Mouse (Mus musculus) kidney, postnatal 25 days (tissue): ENCODE data around the gene Ppp1r15a.
A peak's percentile ranks its signal among the peaks of the same experiment; 100 is the strongest.

Source experiments
- DNase-seq, 2 experiments: peaks; one replicate each; pipeline ENCODE4 v3.0.0; 2021; ENCODE audit warnings: mixed read lengths in 2 of 2

The Ppp1r15a gene

DNA sequence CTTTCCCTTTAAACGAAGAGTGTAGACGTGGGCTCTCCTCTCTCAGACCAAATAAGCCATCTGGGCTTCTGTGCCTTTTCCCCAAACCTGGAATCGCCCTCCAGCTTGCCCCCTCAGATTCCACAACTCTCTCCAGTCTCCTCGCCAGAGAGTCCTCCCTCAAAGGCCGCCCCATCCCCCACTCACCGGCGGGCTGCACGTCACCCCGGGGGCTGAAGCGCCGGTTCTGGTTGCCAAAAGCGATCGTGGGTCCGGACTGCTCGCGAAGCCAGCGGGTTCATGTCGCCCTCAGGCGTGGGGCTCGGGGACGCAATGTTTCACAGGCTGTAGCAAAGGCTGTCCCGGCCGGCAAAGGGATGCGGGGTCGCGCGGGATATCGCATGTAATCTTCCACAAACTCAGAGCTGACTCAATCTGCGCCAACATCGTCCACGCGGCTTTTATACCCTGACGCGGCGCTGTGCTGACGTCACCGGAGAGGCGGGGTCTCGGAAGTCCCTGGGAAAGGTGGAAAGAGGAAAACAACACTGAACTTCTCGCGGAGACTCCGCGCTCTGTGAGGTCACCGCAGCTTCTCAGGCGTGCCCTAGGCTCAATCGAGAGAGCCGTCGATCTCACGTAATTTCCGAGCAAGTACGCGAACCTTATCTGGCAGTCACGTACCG lies at the start of gene Ppp1r15a, which contains the start of gene Plekha4:
Gene Ppp1r15a, minus strand, starts transcription at position 460 of the 665 bp plus-strand sequence.
Gene Plekha4, plus strand, starts transcription at position 522 of the 665 bp plus-strand sequence.
- DNase-seq = peak; percentile 95 to 96

DNA sequence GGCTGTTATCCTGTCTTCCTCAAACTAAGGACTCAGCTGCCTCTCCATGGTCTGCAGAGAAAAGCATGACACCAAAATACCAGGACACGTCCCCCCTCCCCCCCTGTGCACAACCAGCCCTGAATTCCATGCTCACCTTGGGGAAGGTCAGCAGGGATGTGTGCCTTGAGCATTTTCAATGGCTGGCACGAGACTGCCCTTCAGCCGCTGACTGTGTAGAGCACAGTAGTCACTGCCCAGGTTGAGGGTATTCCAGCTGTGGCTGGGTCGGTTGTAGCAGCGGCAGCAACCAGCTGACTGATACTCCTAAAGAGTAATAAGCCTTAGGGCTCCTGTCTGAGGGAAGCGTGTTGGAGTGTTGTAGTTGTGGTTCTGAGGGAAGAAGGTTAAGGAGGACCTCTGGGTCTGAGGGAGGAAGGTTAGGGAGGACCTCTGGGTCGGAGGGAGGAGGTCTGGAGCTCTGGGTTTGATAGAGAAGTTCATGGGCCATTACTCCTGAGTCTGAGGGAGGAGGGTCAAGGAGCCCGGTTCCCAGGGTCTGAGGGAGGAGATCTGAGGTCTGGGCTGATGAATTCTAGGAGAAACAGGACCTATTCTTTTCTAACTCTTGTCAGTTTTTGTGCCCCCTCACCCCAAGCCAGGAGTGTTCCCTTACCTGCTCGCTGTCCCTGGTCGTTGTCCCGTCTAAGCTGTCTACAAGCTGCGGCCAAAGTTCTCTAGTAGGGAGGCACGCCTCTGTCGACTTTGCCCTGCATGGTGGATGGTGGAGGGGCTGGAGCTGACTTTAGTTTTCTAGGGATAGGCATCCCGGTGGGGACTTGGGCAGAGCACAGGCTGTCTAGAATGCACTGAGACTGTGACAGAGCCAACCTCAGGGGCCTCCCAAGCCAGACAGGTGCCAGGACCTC lies 48.7 kb upstream of the Ppp1r15a start:
- DNase-seq = peak; percentile 81 to 90

- DNase-seq = peak; percentile 52 to 69
Observed at GRCm38 (mm10) chr7:45573954-45574353, 47.9 kb upstream of the Ppp1r15a start.

DNA sequence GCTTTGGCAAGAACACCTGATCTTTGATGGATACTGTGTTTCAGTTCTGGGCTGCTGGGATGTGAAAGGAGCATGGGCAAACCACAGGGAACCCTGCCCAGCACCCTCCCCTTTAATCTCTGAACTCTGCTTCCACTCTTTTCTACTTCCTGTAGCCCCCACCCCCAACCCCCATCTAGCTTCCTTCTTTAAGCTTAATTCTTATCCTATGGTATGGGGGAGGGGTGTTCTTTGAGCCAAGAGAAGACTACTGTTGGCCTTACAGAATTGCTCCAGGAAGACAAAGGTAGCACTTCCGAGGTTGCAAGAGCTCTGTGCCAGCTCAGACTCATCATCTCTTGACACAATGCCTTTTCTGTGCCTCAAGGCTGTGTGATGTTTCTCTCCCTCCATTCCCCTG lies 45.9 kb upstream of the Ppp1r15a start:
- DNase-seq = peak in 1 of 2 experiments; percentile 19

GRCm38 (mm10) chr7:45570103-45570741 lies 44.2 kb upstream of the Ppp1r15a start, which contains the start of gene Bcat2:
Bcat2 (plus strand) TSS chr7:45570153.
- peak; percentile 77 to 90 for DNase-seq

- peak in 1 of 2 experiments; percentile 19 for DNase-seq
Observed at GRCm38 (mm10) chr7:45568601-45569473, 42.8 kb upstream of the Ppp1r15a start.

DNA sequence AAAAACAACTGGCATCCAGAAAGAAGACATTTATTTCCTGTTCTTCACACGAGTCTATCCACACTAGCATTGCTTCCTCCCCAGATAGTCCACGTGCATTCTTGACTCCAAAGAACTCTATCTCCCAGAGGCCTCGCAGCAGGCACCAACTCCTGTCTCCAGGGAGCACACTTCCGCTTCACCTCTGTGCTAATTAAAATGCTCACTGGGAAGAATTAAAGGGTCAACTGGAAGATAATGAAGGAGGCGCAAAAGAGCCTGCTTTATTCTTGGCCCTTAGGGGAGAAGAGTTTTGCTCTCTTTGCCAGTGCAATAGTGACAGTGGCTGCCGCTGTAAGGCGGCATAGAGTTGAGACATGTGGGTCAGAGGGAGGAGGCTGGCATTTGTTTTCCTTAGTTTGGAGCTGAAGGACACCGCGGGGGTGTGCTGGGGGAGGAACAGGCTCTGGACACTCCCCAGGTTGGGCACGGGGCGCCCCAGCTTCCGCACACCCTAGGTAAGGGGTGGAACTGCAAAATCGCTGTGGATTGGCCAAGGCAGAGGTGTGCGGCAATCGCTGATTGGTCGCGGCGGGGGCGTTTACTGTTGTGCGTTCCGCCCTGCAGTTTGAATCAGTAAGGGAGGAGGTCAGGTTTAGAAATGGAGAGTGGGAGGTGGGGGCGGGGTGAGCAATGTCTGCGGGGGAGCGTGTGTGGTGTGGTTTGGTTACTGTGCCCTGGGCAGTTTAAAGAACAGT lies 41.9 kb upstream of the Ppp1r15a start:
- DNase-seq = peak; percentile 98 to 99

- DNase-seq = peak in 1 of 2 experiments; percentile 48
Observed at GRCm38 (mm10) chr7:45567112-45567779, 41.2 kb upstream of the Ppp1r15a start.

DNA sequence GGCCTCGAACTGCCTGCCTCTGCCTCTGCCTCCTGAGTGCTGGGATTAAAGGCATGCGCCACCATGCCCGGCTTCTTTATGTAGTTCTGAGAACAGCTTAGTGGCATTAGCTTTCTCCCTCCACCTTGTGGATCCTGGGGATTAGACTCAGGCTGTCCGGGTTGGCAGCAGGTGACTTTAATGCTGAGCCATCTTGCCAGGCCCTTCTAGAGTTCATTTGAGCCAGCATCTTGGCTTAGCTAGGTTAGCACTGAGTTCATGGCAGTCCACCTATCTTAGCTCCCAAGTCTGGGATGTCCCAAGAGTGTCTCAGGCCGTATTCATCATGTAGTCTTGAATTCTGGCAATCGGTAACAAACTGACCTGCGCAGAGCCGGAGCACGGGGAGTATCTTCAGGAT lies 39.4 kb upstream of the Ppp1r15a start:
- DNase-seq = peak in 1 of 2 experiments; percentile 14

DNA sequence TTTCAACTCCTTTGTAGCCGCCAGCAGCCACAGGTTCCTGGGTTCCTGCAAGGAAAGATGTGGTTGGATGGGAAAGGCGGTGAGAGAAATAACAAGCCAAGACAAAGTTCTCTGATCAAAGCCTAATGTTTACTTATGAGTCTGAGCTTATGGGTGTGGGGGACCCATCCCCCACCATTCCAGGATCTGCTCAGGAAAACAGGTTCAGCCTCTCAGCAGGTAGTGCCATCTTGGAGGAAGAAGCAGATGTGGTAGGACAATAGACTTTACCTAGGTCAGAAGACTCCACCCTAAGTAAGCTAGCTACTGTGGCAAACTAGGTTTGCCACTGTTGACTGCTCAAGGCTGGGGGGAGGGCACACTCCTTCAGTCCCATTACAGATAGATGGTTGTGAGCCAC lies 38.7 kb upstream of the Ppp1r15a start:
- DNase-seq = peak in 1 of 2 experiments; percentile 10

DNA sequence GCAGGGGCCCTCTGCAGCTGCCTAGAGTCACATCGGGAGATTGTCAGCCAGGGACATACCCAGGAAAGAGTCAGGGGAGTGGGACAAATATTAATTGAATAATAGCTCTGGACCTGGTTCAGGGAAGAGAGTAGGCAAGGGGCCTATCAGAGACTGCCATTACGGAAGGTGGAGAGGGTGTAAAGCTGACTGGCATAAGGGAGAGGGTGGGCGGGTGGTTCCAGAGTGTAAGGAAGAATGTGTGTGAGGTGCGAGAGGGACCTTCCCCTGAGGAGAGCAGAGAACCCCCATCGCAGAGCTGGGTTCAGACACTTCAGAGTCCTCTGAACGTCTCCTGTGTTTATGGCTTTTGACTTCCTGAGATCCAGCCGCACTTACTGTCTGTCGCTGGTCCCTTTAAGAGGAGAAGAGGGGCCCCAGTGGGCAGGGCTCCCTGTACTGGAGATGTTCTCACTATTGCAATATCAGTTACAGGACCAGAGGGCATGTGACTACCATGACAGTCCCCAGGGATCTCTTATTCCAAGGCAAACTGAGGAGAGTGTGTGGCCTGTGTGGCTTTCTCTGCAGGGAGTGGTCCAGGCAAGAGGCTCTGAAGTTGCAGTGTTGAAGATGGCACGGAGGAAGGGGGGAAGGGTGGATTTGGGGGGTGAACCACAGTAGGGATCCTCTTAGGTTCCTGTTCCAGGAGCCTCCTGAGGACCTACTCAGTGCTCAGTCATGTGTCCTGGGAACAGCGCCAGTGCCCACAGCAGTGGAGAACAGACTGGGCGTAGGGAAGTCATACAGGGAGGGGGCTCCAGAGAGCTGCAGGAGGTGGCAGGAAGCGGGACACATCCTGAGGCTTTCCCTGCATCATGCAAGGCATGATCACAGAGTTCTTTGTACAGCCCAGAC lies 35.8 kb upstream of the Ppp1r15a start:
- peak in 1 of 2 experiments; percentile 35 for DNase-seq

- DNase-seq = peak; percentile 79 to 86
Observed at GRCm38 (mm10) chr7:45560843-45561623, 35.0 kb upstream of the Ppp1r15a start.

- DNase-seq = peak in 1 of 2 experiments; percentile 39
Observed at GRCm38 (mm10) chr7:45560241-45560640, 34.2 kb upstream of the Ppp1r15a start.

DNA sequence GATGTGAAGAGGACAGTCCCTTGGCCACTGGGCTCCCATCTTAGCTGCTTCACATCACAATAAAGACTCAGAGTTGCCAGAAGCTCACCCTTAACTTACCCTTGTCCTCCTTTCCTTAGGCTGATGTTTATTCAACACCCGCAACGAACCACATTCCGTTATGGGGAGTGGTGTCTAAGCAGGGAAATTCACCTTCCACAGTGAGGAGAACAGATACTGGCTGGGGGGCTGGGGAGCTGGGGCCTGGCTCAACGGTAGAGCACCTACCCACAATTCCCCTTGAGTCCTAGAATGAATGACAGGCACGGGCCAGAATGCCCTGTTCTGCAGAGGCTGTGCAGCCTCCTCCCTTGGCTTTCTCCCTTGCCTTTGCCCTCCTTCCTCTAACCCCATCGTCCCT lies 32.8 kb upstream of the Ppp1r15a start:
- peak; percentile 31 to 75 for DNase-seq

DNA sequence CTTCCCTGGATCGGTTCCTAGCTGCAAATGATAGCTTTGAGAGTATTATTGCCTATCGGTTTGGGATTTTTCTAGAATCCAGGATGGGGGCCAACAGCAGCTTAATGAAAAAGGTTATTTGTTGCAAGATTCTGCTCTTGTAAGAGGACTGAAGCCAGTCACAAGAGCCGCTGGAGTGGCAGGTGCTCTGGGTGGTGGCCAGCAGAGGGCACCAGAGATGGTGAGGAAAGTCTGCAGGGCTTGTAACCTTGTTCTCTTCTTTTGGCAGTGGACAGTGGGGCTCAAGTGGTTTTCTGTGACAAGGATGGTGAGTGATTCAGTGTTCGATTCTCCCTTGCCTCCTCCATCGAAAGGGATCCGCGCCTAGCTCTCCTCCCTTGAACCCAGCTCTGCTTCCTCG lies 29.7 kb upstream of the Ppp1r15a start:
- peak; percentile 88 for DNase-seq

DNA sequence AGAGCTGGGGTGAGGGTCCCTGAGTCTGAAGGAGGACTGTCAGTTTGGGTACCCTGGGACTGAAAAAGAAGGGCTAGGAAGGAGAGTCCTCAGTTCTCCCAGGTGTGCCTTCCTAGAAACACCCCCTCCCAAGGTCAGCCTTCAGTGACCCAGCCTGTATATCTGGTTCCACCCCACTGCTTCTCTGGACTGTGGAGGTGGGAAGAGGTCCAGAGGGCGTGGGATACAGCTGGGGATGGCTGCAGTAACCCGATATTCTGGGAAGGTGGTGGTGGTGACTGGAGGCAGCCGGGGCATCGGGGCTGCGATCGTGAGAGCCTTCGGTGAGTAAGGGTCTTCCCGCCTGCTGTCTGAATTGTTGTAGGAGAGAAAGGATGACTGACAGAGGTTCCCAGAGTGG lies 28.7 kb upstream of the Ppp1r15a start, which contains the start of gene Hsd17b14:
Gene Hsd17b14, plus strand, starts transcription at position 150 of the 400 bp plus-strand sequence.
- peak in 1 of 2 experiments; percentile 53 for DNase-seq

GRCm38 (mm10) chr7:45553990-45554389 lies 27.9 kb upstream of the Ppp1r15a start:
- DNase-seq = no peak

- no peak for DNase-seq
Observed at GRCm38 (mm10) chr7:45553519-45553918, 27.5 kb upstream of the Ppp1r15a start.

- DNase-seq = no peak
Observed at GRCm38 (mm10) chr7:45551512-45551883, 25.4 kb upstream of the Ppp1r15a start.
